Mouse (Mus musculus) ES-Bruce4 (cell line): ENCODE data around the gene St3gal3.

Source experiments
- CTCF ChIP-seq: IDR thresholded peaks from one replicate; pipeline ENCODE4 v1.8.1; 2011; ENCODE audit warnings: low read depth, low read length
- POLR2A ChIP-seq: IDR thresholded peaks from one replicate; pipeline ENCODE4 v1.8.1; 2011; ENCODE audit warnings: low read length; ENCODE audit not compliant: insufficient read depth

- TF ChIP-seq CTCF: no peak
- TF ChIP-seq POLR2A: no peak
Measured at GRCm38 (mm10) chr4:118099637-118100364, 34.9 kb downstream of the St3gal3 start.
